ENCODE assay signal across 11 mouse cellular contexts in the genomic region with DNA sequence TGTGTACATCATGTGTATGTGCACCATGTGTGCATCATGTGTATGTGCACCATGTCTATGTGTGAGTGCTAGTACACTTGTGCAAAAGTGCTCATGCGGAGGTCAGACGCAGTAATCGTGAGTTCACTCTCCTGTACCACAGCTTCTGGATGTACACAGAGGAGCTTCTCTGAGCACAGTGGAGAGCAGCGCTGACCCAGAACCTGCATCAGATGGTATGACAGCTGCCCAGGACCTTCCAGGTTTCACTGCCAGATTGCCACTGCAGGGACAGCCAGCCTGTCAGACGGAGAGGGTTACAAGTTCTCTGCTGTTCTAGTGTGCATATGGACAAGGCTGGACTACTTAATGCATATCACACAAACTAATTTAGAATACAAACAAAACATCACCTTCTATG.
"Had no signal": no experiment of that assay in that cellular context is flagged by ENCODE, and none has a peak within 500 bp of the region (broad histone marks: within the 10 kb centered on the region; RNA-seq: fewer than 3 reads in every experiment).

No protein-coding gene starts in this region.

- H3K27ac ChIP-seq: limb, embryonic 15.5 days; liver, embryonic 12.5 days; midbrain, embryonic 12.5 days; neural tube, embryonic 13.5 days; stomach, embryonic 15.5 days had no signal

- H3K4me3 ChIP-seq: limb, embryonic 15.5 days; liver, embryonic 12.5 days; midbrain, embryonic 12.5 days; neural tube, embryonic 13.5 days; stomach, embryonic 15.5 days had no signal

- H3K4me1 ChIP-seq: limb, embryonic 15.5 days; liver, embryonic 12.5 days; midbrain, embryonic 12.5 days; neural tube, embryonic 13.5 days; stomach, embryonic 15.5 days had no signal

- H3K27me3 ChIP-seq: limb, embryonic 15.5 days; liver, embryonic 12.5 days; midbrain, embryonic 12.5 days; neural tube, embryonic 13.5 days; stomach, embryonic 15.5 days had no signal

- DNase-seq: kidney, postnatal 14 days; lung, embryonic 14.5 days; lung, postnatal 10 days; lung, postnatal 4 days; right cerebral cortex, postnatal 14 days; thymus, postnatal 36 days had no signal

- H3K36me3 ChIP-seq: limb, embryonic 15.5 days; liver, embryonic 12.5 days; midbrain, embryonic 12.5 days; neural tube, embryonic 13.5 days; stomach, embryonic 15.5 days had no signal
